Mouse (Mus musculus) liver, postnatal 0 days (tissue): ENCODE measurements at regions not wholly inside any gene's neighbourhood (a gene's known extent, or its start where the extent isn't known, plus 50 kb on each side); places are given as distances from the start of the nearest gene placed in this dataset.

ENCODE experiments used
- ATAC-seq: fragments of 200-750 bp; cut with Nextera tagmentation; 2 replicates; pipeline ENCODE4 v1.8.0; 2017; ENCODE audit warnings: mild to moderate bottlenecking, moderate library complexity
- DNase-seq: peaks from one replicate; pipeline ENCODE4 v3.0.0-alpha.2; 2016
- H3K27ac ChIP-seq: fragments of 300-500 bp; sonication (generic); 2 replicates; pipeline ENCODE4 v1.5.1; 2014; ENCODE audit warnings: antibody characterized with exemption, moderate library complexity, mild to moderate bottlenecking, low read depth
- H3K27me3 ChIP-seq: fragments of 300-500 bp; sonication (generic); 2 replicates; pipeline ENCODE4 v1.6.1; 2014; ENCODE audit warnings: low read length, control low read depth, mixed read lengths; ENCODE audit not compliant: insufficient read depth
- H3K36me3 ChIP-seq: fragments of 300-500 bp; sonication (generic); replicated peaks from 2 replicates; pipeline ENCODE4 v1.6.1; 2014; ENCODE audit warnings: mild to moderate bottlenecking, control low read depth, low read length, moderate library complexity, mixed read lengths; ENCODE audit not compliant: insufficient read depth
- H3K4me1 ChIP-seq: fragments of 300-500 bp; sonication (generic); 2 replicates; pipeline ENCODE4 v1.6.1; 2014; ENCODE audit warnings: antibody characterized with exemption, mild to moderate bottlenecking, control low read depth; ENCODE audit not compliant: insufficient read depth
- H3K4me2 ChIP-seq: fragments of 300-500 bp; sonication (generic); 2 replicates; pipeline ENCODE4 v1.6.1; 2014; ENCODE audit warnings: low read depth, mild to moderate bottlenecking, low read length, moderate library complexity, mixed read lengths
- H3K4me3 ChIP-seq: fragments of 300-500 bp; sonication (generic); 2 replicates; pipeline ENCODE4 v1.5.1; 2014; ENCODE audit warnings: low read depth, low read length
- H3K9ac ChIP-seq: fragments of 300-500 bp; sonication (generic); replicated peaks from 2 replicates; pipeline ENCODE4 v1.6.1; 2014; ENCODE audit warnings: mild to moderate bottlenecking, moderate library complexity
- H3K9me3 ChIP-seq: fragments of 300-500 bp; sonication (generic); 2 replicates; pipeline ENCODE4 v1.6.1; 2016; ENCODE audit warnings: mild to moderate bottlenecking, control low read depth, low read length, mixed read lengths
- CTCF ChIP-seq: sonication (generic); IDR thresholded peaks from 2 replicates; pipeline ENCODE4 v1.5.1; 2016; ENCODE audit warnings: antibody characterized with exemption, low read depth
- EP300 ChIP-seq: IDR thresholded peaks from 2 replicates; pipeline ENCODE4 v1.6.1; 2016; ENCODE audit warnings: antibody characterized with exemption, low read depth, mild to moderate bottlenecking
- WGBS: fragments of 180-500 bp; shearing (Covaris S2); extraction: QIAGEN DNeasy Blood & Tissue Kit; methylation state at CpG from one replicate; pipeline ENCODE4 v1.1.7; 2014; ENCODE audit not compliant: insufficient replicate concordance; 5-methylcytosine and 5-hydroxymethylcytosine counted together

DNA sequence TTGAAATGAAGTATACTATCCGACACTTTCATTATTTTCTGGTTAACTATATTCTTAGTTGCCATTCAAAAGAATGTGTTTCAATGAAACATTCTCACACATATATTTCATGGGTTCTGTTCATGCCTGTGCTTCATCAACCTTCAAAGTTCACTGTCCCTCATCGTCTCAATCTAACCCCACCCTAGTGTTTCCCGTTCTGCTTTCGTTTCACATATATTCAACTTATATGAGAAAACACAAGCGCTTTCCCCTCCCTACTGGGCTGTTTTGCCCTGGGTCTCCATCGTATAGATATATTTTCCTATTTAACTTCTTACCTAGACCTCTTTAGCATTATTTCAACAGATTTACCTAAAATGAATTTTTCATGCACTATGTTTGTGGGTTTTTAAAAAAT is 458.3 kb upstream of the Mef2c start:
- Histone ChIP-seq H3K4me3 (no peak overlapping the region), H3K27ac (no peak overlapping the region), H3K9ac (no peak overlapping the region), H3K27me3 (no peaks in the 10 kb centered on the region), H3K9me3 (no peaks in the 10 kb centered on the region), H3K4me1 (no peaks in the 10 kb centered on the region), H3K4me2 (no peak overlapping the region), H3K36me3 (no peaks in the 10 kb centered on the region)
- WGBS, result 83% methylated on average over 6 of the region's 6 CpGs
- no peak for DNase-seq
- no peak for ATAC-seq
- no peak for TF ChIP-seq EP300
- TF ChIP-seq CTCF, result no peak

DNA sequence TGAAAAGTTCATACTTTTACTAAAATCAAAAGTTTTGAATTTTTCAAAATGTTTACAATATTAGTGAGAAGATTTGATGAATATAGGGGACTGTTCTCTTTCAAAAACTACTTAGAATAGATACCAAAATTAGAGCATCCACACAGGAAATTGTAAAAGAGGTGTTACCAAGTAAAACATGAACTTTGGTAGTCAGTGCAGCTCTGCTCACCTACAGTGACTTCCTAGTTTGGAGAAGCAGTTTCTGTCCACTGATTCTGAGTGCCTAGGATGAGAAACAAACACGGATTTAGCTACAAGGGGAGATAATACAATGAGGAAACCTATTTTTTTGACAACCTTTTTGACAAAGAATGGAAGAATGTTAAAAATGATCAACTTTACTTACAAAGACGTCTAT is 457.9 kb upstream of the Mef2c start:
- no peaks in the 10 kb centered on the region for H3K36me3 ChIP-seq
- ATAC-seq (no peak), DNase-seq (no peak)
- H3K27ac ChIP-seq, result no peak overlapping the region
- no peak overlapping the region for H3K4me2 ChIP-seq
- 49% methylated on average over 2 of the region's 2 CpGs for WGBS
- no peaks in the 10 kb centered on the region for H3K9me3 ChIP-seq
- H3K27me3 ChIP-seq, result no peaks in the 10 kb centered on the region
- H3K4me3 ChIP-seq, result no peak overlapping the region
- no peak overlapping the region for H3K9ac ChIP-seq
- no peaks in the 10 kb centered on the region for H3K4me1 ChIP-seq
- TF ChIP-seq EP300, result no peak
- no peak for TF ChIP-seq CTCF

DNA sequence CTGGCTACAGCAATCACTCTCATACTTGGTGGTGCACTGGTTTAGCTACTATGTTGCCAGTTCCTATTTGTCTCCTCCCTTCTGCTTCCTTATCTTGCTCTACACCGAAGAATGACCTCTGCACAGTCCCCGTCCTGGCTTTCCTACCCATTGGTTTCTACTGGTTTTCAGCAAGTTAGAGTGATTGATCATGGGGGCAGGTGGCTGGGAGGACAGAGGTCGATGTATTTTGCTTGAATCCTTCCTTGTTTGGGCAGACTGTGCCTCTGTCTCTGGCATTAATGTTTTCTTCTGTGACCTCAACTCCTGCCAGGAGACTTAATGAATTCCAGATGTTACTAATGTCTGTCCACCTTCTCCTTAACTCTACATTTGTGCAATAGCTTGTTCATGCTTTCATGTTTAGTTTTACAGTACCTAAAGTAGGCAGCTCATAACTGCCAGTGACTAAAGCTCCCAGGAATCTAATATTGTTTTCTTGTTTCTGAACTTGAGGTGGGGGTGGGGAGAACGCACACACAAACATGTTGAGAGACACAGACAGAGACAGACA is 457.2 kb upstream of the Mef2c start:
- Histone ChIP-seq H3K27me3 (no peaks in the 10 kb centered on the region), H3K9me3 (no peaks in the 10 kb centered on the region), H3K4me2 (no peak overlapping the region), H3K9ac (no peak overlapping the region), H3K27ac (no peak overlapping the region), H3K4me3 (no peak overlapping the region), H3K4me1 (no peaks in the 10 kb centered on the region), H3K36me3 (no peaks in the 10 kb centered on the region)
- no peak for TF ChIP-seq EP300
- no peak for TF ChIP-seq CTCF
- DNase-seq (no peak), ATAC-seq (no peak)
- WGBS, result 55% methylated on average over 4 of the region's 4 CpGs

DNA sequence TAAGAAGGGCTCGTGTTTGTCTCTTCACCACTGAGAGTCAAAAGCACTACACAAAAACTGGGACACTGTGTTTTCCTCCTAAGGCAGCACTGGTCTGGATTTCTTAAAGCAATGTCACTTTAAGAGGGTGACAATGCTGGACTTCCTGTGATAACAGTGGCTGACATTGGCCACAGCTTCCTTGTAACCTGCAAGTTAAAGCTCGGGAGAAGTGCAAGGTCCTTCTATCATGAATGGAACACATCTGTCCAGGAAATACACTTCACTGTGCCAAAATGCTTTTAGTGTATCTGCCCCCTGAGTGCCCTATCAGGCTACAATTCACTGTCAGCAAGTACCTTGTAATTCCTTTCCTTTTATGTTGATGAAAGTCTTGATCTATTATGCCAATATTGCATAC is 448.0 kb upstream of the Mef2c start:
- no peak for ATAC-seq
- no peak for TF ChIP-seq EP300
- TF ChIP-seq CTCF, result no peak

DNA sequence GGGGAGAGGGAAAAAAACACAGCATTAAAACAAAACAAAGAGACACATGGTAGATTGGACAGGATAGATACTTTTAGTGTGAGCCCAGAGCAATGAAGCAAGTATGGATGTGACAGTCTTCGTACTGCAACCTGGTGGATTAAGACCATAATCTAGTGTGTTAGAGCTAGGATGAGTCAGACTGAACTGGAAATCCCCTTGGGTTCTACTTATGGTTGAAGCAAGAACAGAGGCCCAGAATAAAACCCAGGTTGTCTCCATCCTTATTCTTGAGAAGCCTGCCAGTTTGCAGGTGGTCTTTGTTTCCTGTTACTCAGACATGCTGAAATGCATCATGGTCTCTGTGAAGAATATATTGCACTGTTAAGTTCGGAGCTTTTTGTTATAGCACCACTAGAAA is 447.4 kb upstream of the Mef2c start:
- Histone ChIP-seq H3K4me3 (no peak overlapping the region), H3K27ac (no peak overlapping the region), H3K9ac (no peak overlapping the region), H3K4me2 (no peak overlapping the region), H3K9me3 (no peaks in the 10 kb centered on the region), H3K27me3 (no peaks in the 10 kb centered on the region), H3K36me3 (no peaks in the 10 kb centered on the region), H3K4me1 (no peaks in the 10 kb centered on the region)
- DNase-seq (no peak), ATAC-seq (no peak)
- TF ChIP-seq EP300 (no peak), CTCF (no peak)
- WGBS, result 70% methylated on average over 2 of the region's 2 CpGs

More for the DNA sequence above, 448.0 kb upstream of the Mef2c start:
- Histone ChIP-seq H3K27ac (no peak overlapping the region), H3K36me3 (no peaks in the 10 kb centered on the region), H3K27me3 (no peaks in the 10 kb centered on the region), H3K4me2 (no peak overlapping the region), H3K4me1 (no peaks in the 10 kb centered on the region), H3K9me3 (no peaks in the 10 kb centered on the region), H3K9ac (no peak overlapping the region), H3K4me3 (no peak overlapping the region)
- 30% methylated on average over 2 of the region's 2 CpGs for WGBS
- DNase-seq, result no peak

DNA sequence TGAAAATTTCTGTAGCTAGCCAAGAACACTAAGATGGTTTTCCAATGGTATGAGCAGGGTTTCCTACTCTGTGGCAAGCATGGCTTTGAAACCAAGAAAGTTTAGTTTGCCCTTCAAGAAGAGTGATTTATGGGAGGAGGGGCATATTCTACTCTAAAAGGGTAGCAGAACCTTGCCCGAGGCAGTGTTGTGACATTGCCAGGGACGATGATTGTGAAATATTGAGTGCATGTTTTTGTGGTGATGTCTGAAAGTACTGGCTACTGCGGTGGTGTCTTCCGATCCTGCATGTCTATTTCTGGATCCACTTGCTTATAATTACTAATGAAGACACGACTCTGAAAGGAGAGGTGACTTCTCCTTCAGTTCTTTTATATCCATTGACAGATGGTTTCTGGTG is 439.1 kb upstream of the Mef2c start:
- peak; percentile 17 for DNase-seq
- Histone ChIP-seq H3K4me1 (no peaks in the 10 kb centered on the region), H3K4me3 (no peak overlapping the region), H3K9ac (no peak overlapping the region), H3K27me3 (no peaks in the 10 kb centered on the region), H3K27ac (no peak overlapping the region), H3K4me2 (no peak overlapping the region), H3K36me3 (no peaks in the 10 kb centered on the region), H3K9me3 (no peaks in the 10 kb centered on the region)
- no peak for ATAC-seq
- 37% methylated on average over 5 of the region's 5 CpGs for WGBS
- TF ChIP-seq EP300, result no peak

DNA sequence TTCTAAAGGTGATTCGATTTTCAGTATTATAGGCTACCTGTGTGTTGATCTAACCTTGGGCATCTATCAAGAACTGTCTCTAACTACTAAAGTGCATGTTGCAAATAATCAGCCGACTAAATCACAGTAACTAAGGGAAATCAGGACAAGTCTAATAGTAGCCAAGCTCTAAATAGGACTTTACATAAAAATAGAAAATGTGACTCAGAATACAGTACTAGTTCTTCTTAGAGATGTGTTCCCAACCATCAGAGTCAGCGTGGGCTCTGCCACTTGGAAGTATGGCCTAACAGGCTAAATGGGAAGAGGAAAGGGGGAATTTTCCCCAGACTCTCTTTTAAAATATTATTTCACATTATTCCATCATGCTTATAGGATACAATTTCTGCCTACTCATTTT is 438.6 kb upstream of the Mef2c start:
- Histone ChIP-seq H3K4me2 (no peak overlapping the region), H3K9me3 (no peaks in the 10 kb centered on the region), H3K36me3 (no peaks in the 10 kb centered on the region), H3K27ac (no peak overlapping the region), H3K4me1 (no peaks in the 10 kb centered on the region), H3K4me3 (no peak overlapping the region), H3K9ac (no peak overlapping the region), H3K27me3 (no peaks in the 10 kb centered on the region)
- ATAC-seq (no peak), DNase-seq (no peak)
- 70% methylated on average over 3 of the region's 3 CpGs for WGBS
- TF ChIP-seq CTCF (no peak), EP300 (no peak)
